Mouse (Mus musculus): ENCODE results near the gene Cyp4a31. TPM values are rescaled to one million over a fixed set of nuclear protein-coding genes. Genes with fewer than 3 reads are reported as not detected.
"Not testable (repeated sequence)": the region's sequence is repeated elsewhere in the genome, so short reads cannot be mapped to it uniquely, and the experiment has no call there.

Cyp4a31 gene
- polyA plus RNA-seq, 1 experiment, result not detected

- Histone ChIP-seq H3K27me3 (ENCODE audit: control insufficient read depth, insufficient read depth, low read length, poor library complexity, severe bottlenecking) (no peaks in the 10 kb centered on the region), H3K4me3 (ENCODE audit: low read depth, low read length) (no peak overlapping the region), H3K27ac (ENCODE audit: insufficient read depth, low read length) (no peak overlapping the region), H3K36me3 (ENCODE audit: control insufficient read depth, insufficient read depth, low read length, poor library complexity, severe bottlenecking) (no peaks in the 10 kb centered on the region), H3K4me1 (ENCODE audit: control insufficient read depth, insufficient read depth, low read length) (no peaks in the 10 kb centered on the region), H3K9ac (ENCODE audit: low read depth, poor library complexity, severe bottlenecking) (no peak overlapping the region), H3K9me3 (replicated peaks; ENCODE audit: control insufficient read depth, insufficient read depth, low read length, poor library complexity, severe bottlenecking) (no peaks in the 10 kb centered on the region; the same call in none of the 2 replicates)
- TF ChIP-seq POLR2A (IDR thresholded peaks at IDR 0.05; ENCODE audit: insufficient read depth, low read length), result no peak
- no peak for TF ChIP-seq CTCF (IDR thresholded peaks at IDR 0.05; ENCODE audit: low read depth, low read length)
- TF ChIP-seq EP300 (IDR thresholded peaks at IDR 0.05; ENCODE audit: insufficient read depth, low read depth, low read length), result no peak
Measured at GRCm38 (mm10) chr4:115546141-115546828, 17.2 kb upstream of the Cyp4a31 start.

- no peak overlapping the region for H3K9ac ChIP-seq (ENCODE audit: low read depth, poor library complexity, severe bottlenecking)
- H3K27ac ChIP-seq (ENCODE audit: insufficient read depth, low read length), result no peak overlapping the region
- H3K4me1 ChIP-seq (ENCODE audit: control insufficient read depth, insufficient read depth, low read length), result no peaks in the 10 kb centered on the region
- no peaks in the 10 kb centered on the region for H3K36me3 ChIP-seq (ENCODE audit: control insufficient read depth, insufficient read depth, low read length, poor library complexity, severe bottlenecking)
- H3K9me3 ChIP-seq (replicated peaks; ENCODE audit: control insufficient read depth, insufficient read depth, low read length, poor library complexity, severe bottlenecking), result 0 out of 2 replicates have a peak, but pooled peaks cover 3% of the 10 kb centered on the region
- no peaks in the 10 kb centered on the region for H3K27me3 ChIP-seq (ENCODE audit: control insufficient read depth, insufficient read depth, low read length, poor library complexity, severe bottlenecking)
- H3K4me3 ChIP-seq (ENCODE audit: low read depth, low read length), result no peak overlapping the region
- TF ChIP-seq POLR2A (IDR thresholded peaks at IDR 0.05; ENCODE audit: insufficient read depth, low read length) (no peak), CTCF (IDR thresholded peaks at IDR 0.05; ENCODE audit: low read depth, low read length) (no peak), EP300 (IDR thresholded peaks at IDR 0.05; ENCODE audit: insufficient read depth, low read depth, low read length) (no peak)
Measured at GRCm38 (mm10) chr4:115552726-115553125, 10.7 kb upstream of the Cyp4a31 start.

GRCm38 (mm10) chr4:115555513-115555912 lies 7.9 kb upstream of the Cyp4a31 start:
- Histone ChIP-seq H3K4me3 (ENCODE audit: low read depth, low read length) (no peak overlapping the region), H3K27ac (ENCODE audit: insufficient read depth, low read length) (no peak overlapping the region), H3K4me1 (ENCODE audit: control insufficient read depth, insufficient read depth, low read length) (peaks cover 3% of the 10 kb centered on the region), H3K36me3 (ENCODE audit: control insufficient read depth, insufficient read depth, low read length, poor library complexity, severe bottlenecking) (no peaks in the 10 kb centered on the region), H3K9ac (ENCODE audit: low read depth, poor library complexity, severe bottlenecking) (no peak overlapping the region), H3K9me3 (replicated peaks; ENCODE audit: control insufficient read depth, insufficient read depth, low read length, poor library complexity, severe bottlenecking) (0 out of 2 replicates have a peak, but pooled peaks cover 3% of the 10 kb centered on the region), H3K27me3 (ENCODE audit: control insufficient read depth, insufficient read depth, low read length, poor library complexity, severe bottlenecking) (no peaks in the 10 kb centered on the region)
- TF ChIP-seq POLR2A (IDR thresholded peaks at IDR 0.05; ENCODE audit: insufficient read depth, low read length) (no peak), EP300 (IDR thresholded peaks at IDR 0.05; ENCODE audit: insufficient read depth, low read depth, low read length) (no peak), CTCF (IDR thresholded peaks at IDR 0.05; ENCODE audit: low read depth, low read length) (no peak)

- Histone ChIP-seq H3K27me3 (ENCODE audit: control insufficient read depth, insufficient read depth, low read length, poor library complexity, severe bottlenecking) (no peaks in the 10 kb centered on the region), H3K4me3 (ENCODE audit: low read depth, low read length) (no peak overlapping the region), H3K36me3 (ENCODE audit: control insufficient read depth, insufficient read depth, low read length, poor library complexity, severe bottlenecking) (no peaks in the 10 kb centered on the region), H3K27ac (ENCODE audit: insufficient read depth, low read length) (peak overlapping the region; percentile 61), H3K4me1 (ENCODE audit: control insufficient read depth, insufficient read depth, low read length) (peaks cover 3% of the 10 kb centered on the region), H3K9ac (ENCODE audit: low read depth, poor library complexity, severe bottlenecking) (no peak overlapping the region), H3K9me3 (replicated peaks; ENCODE audit: control insufficient read depth, insufficient read depth, low read length, poor library complexity, severe bottlenecking) (0 out of 2 replicates have a peak, but pooled peaks cover 3% of the 10 kb centered on the region)
- TF ChIP-seq CTCF (IDR thresholded peaks at IDR 0.05; ENCODE audit: low read depth, low read length) (no peak), POLR2A (IDR thresholded peaks at IDR 0.05; ENCODE audit: insufficient read depth, low read length) (no peak), EP300 (IDR thresholded peaks at IDR 0.05; ENCODE audit: insufficient read depth, low read depth, low read length) (no peak; the same call in 1 of the 2 replicates)
Measured at GRCm38 (mm10) chr4:115557861-115558561, 5.4 kb upstream of the Cyp4a31 start.

- Histone ChIP-seq H3K9ac (ENCODE audit: low read depth, poor library complexity, severe bottlenecking) (peak overlapping the region; percentile 42; the same call in 1 of the 2 replicates), H3K27ac (ENCODE audit: insufficient read depth, low read length) (peak overlapping the region; percentile 83), H3K4me3 (ENCODE audit: low read depth, low read length) (peak overlapping the region; percentile 43; the same call in 1 of the 2 replicates)
- not testable (repeated sequence) for H3K9me3 ChIP-seq (replicated peaks; ENCODE audit: control insufficient read depth, insufficient read depth, low read length, poor library complexity, severe bottlenecking); H3K4me1 ChIP-seq (ENCODE audit: control insufficient read depth, insufficient read depth, low read length); H3K36me3 ChIP-seq (ENCODE audit: control insufficient read depth, insufficient read depth, low read length, poor library complexity, severe bottlenecking); H3K27me3 ChIP-seq (ENCODE audit: control insufficient read depth, insufficient read depth, low read length, poor library complexity, severe bottlenecking)
- TF ChIP-seq EP300 (IDR thresholded peaks at IDR 0.05; ENCODE audit: insufficient read depth, low read depth, low read length), result peak; percentile 68
Measured at GRCm38 (mm10) chr4:115561236-115561635, 2.2 kb upstream of the Cyp4a31 start.

- H3K9ac ChIP-seq (ENCODE audit: low read depth, poor library complexity, severe bottlenecking); H3K27ac ChIP-seq (ENCODE audit: insufficient read depth, low read length); H3K9me3 ChIP-seq (replicated peaks; ENCODE audit: control insufficient read depth, insufficient read depth, low read length, poor library complexity, severe bottlenecking); H3K4me3 ChIP-seq (ENCODE audit: low read depth, low read length); H3K27me3 ChIP-seq (ENCODE audit: control insufficient read depth, insufficient read depth, low read length, poor library complexity, severe bottlenecking); H3K4me1 ChIP-seq (ENCODE audit: control insufficient read depth, insufficient read depth, low read length); H3K36me3 ChIP-seq (ENCODE audit: control insufficient read depth, insufficient read depth, low read length, poor library complexity, severe bottlenecking): not testable (repeated sequence)
Measured at GRCm38 (mm10) chr4:115564469-115565225, 1.2 kb downstream of the Cyp4a31 start.

Data from ES-Bruce4 (cell line).